Mouse (Mus musculus): ENCODE results near the gene Pkn3.
A peak's percentile ranks its signal among the peaks of the same experiment; 100 is the strongest.
"Not testable (repeated sequence)": the region's sequence is repeated elsewhere in the genome, so short reads cannot be mapped to it uniquely, and the experiment has no call there.

The Pkn3 gene

GRCm38 (mm10) chr2:30095882-30096527, 18.5 kb downstream of the Pkn3 start:
- DNase-seq (ENCODE audit: low read depth, low spot score): no peak

GRCm38 (mm10) chr2:30100214-30100613, 22.7 kb downstream of the Pkn3 start:
- DNase-seq (ENCODE audit: low read depth, low spot score): no peak

GRCm38 (mm10) chr2:30106364-30106763, 28.9 kb downstream of the Pkn3 start:
- DNase-seq (ENCODE audit: low read depth, low spot score): peak; percentile 31

- DNase-seq (ENCODE audit: low read depth, low spot score): no peak
These were observed 30.2 kb downstream of the Pkn3 start for GRCm38 (mm10) chr2:30107646-30108045.

GRCm38 (mm10) chr2:30108260-30108659, 30.8 kb downstream of the Pkn3 start:
- DNase-seq (ENCODE audit: low read depth, low spot score): no peak

GRCm38 (mm10) chr2:30111500-30111899, 34.0 kb downstream of the Pkn3 start:
- DNase-seq (ENCODE audit: low read depth, low spot score): no peak

- DNase-seq (ENCODE audit: low read depth, low spot score): no peak
These were observed 35.1 kb downstream of the Pkn3 start for GRCm38 (mm10) chr2:30112564-30112963.

- DNase-seq (ENCODE audit: low read depth, low spot score): no peak
These were observed 42.2 kb downstream of the Pkn3 start for GRCm38 (mm10) chr2:30119641-30120051.

GRCm38 (mm10) chr2:30120269-30120668, 42.8 kb downstream of the Pkn3 start:
- DNase-seq (ENCODE audit: low read depth, low spot score): no peak

- no peak for DNase-seq (ENCODE audit: low read depth, low spot score)
These were observed 45.3 kb downstream of the Pkn3 start for GRCm38 (mm10) chr2:30122766-30123165.

GRCm38 (mm10) chr2:30123729-30124471, 46.4 kb downstream of the Pkn3 start:
- DNase-seq (ENCODE audit: low read depth, low spot score): no peak

GRCm38 (mm10) chr2:30124472-30125274, 47.2 kb downstream of the Pkn3 start, which contains the start of gene Zer1:
Gene Zer1 (minus strand): TSS chr2:30124585.
- DNase-seq (ENCODE audit: low read depth, low spot score): peak; percentile 76

- DNase-seq (ENCODE audit: low read depth, low spot score): no peak
These were observed 51.3 kb downstream of the Pkn3 start for GRCm38 (mm10) chr2:30128789-30129188.

- no peak for DNase-seq (ENCODE audit: low read depth, low spot score)
These were observed 52.7 kb downstream of the Pkn3 start for GRCm38 (mm10) chr2:30130156-30130555.

- not testable (repeated sequence) for DNase-seq (ENCODE audit: low read depth, low spot score)
These were observed 53.8 kb downstream of the Pkn3 start for GRCm38 (mm10) chr2:30131240-30131639.

GRCm38 (mm10) chr2:30132801-30133612, 55.5 kb downstream of the Pkn3 start:
- DNase-seq (ENCODE audit: low read depth, low spot score): no peak

GRCm38 (mm10) chr2:30133613-30134377, 56.3 kb downstream of the Pkn3 start, which contains the start of gene Tbc1d13:
Gene Tbc1d13 (plus strand): TSS chr2:30133746.
- DNase-seq (ENCODE audit: low read depth, low spot score): peak; percentile 91

GRCm38 (mm10) chr2:30134378-30134711, 56.9 kb downstream of the Pkn3 start:
- no peak for DNase-seq (ENCODE audit: low read depth, low spot score)

GRCm38 (mm10) chr2:30134928-30135620, 57.6 kb downstream of the Pkn3 start:
- no peak for DNase-seq (ENCODE audit: low read depth, low spot score)

- DNase-seq (ENCODE audit: low read depth, low spot score): no peak
These were observed 59.0 kb downstream of the Pkn3 start for GRCm38 (mm10) chr2:30136458-30136857.
